Mouse (Mus musculus) ES-E14 (cell line): ENCODE measurements around the gene Slc9b1. TPM values are rescaled to one million over a fixed set of nuclear protein-coding genes. Genes with fewer than 3 reads are reported as not detected.
A peak's percentile ranks its signal among the peaks of the same experiment; 100 is the strongest.

Experiments used
- DNase-seq: peaks from one replicate; pipeline ENCODE4 v3.0.0-alpha.2; 2013; ENCODE audit warnings: low read depth, low spot score
- H3K27ac ChIP-seq: 2 replicates; pipeline ENCODE4 v1.5.1; 2012; ENCODE audit warnings: low read depth, mild to moderate bottlenecking, low read length, moderate library complexity, mixed read lengths; ENCODE audit not compliant: poor library complexity, insufficient read depth, severe bottlenecking
- H3K36me3 ChIP-seq: 2 replicates; pipeline ENCODE4 v1.6.1; 2012; ENCODE audit warnings: mild to moderate bottlenecking, low read length, moderate library complexity, mixed read lengths; ENCODE audit not compliant: control insufficient read depth, poor library complexity, insufficient read depth, severe bottlenecking
- H3K4me1 ChIP-seq, 2 experiments: fragments of 150-350 bp in 1 of 2; sonication (generic) in 1 of 2; 2 replicates each; pipeline ENCODE4 v1.6.1; 2012; ENCODE audit warnings: low read length in 2 of 2, mild to moderate bottlenecking in 1 of 2, mixed read lengths in 1 of 2; ENCODE audit not compliant: control insufficient read depth in 2 of 2, insufficient read depth in 2 of 2, poor library complexity in 1 of 2
- H3K4me3 ChIP-seq, 2 experiments: fragments of 150-350 bp in 1 of 2; sonication (generic) in 1 of 2; 2 replicates each; pipeline ENCODE4 v1.5.1; 2012; ENCODE audit warnings: low read length in 2 of 2, low read depth in 1 of 2, mild to moderate bottlenecking in 1 of 2, mixed read lengths in 1 of 2; ENCODE audit not compliant: insufficient read depth in 1 of 2, poor library complexity in 1 of 2, severe bottlenecking in 1 of 2
- H3K9ac ChIP-seq: 2 replicates; pipeline ENCODE4 v1.6.1; 2012; ENCODE audit warnings: low read depth, mild to moderate bottlenecking, low read length, mixed read lengths; ENCODE audit not compliant: poor library complexity, insufficient read depth, severe bottlenecking
- H3K9me3 ChIP-seq: fragments of 150-350 bp; sonication (generic); 2 replicates; pipeline ENCODE4 v1.6.1; 2012; ENCODE audit warnings: low read depth, mild to moderate bottlenecking, low read length; ENCODE audit not compliant: control insufficient read depth, insufficient read depth
- CHD2 ChIP-seq: IDR thresholded peaks from 2 replicates; pipeline ENCODE4 v1.6.1; 2014; ENCODE audit warnings: mild to moderate bottlenecking, low read depth, low read length, inconsistent platforms
- HCFC1 ChIP-seq: IDR thresholded peaks from 2 replicates; pipeline ENCODE4 v1.6.1; 2012; ENCODE audit warnings: low read length, inconsistent platforms, borderline replicate concordance; ENCODE audit not compliant: insufficient read depth
- MAFK ChIP-seq: IDR thresholded peaks from 2 replicates; pipeline ENCODE4 v1.6.1; 2014; ENCODE audit warnings: mild to moderate bottlenecking, low read depth, low read length, inconsistent platforms; ENCODE audit not compliant: insufficient read depth
- ZC3H11A ChIP-seq: IDR thresholded peaks from 2 replicates; pipeline ENCODE4 v1.6.1; 2012; ENCODE audit warnings: low read depth, mild to moderate bottlenecking, inconsistent platforms, low read length, borderline replicate concordance
- ZNF384 ChIP-seq: IDR thresholded peaks from 2 replicates; pipeline ENCODE4 v1.6.1; 2012; ENCODE audit warnings: low read depth, low read length, inconsistent platforms
- in situ Hi-C, 2 experiments: fragments of 600-800 bp; cut with MboI; formaldehyde crosslinking; loops; one replicate each; pipeline ENCODE4 v1.15.1; 2025; ENCODE audit warnings: low sequenced_read_pairs in 2 of 2, inconsistent platforms in 1 of 2; ENCODE audit not compliant: unreplicated experiment in 2 of 2
- total RNA-seq: library from RNA; depleted of rRNA; stranded (reverse); fragments of 300-350 nt; gene quantifications from 2 replicates; pipeline ENCODE4 v1.2.3, GENCODE M21; 2012; rRNA removed

Slc9b1 gene
- 30.1 and 32.8 TPM in 2 replicates for total RNA-seq

- peak within 1 kb of the TSS; percentile 75 for H3K9ac ChIP-seq
- TF ChIP-seq HCFC1 (no peak), ZC3H11A (no peak), CHD2 (no peak), ZNF384 (peak; percentile 93)
- DNase-seq = no peak
- H3K4me3 ChIP-seq = peak within 1 kb of the TSS; percentile 77 to 83
- no peak within 1 kb of the TSS for H3K27ac ChIP-seq
- peaks cover 0 to 2% of the 10 kb centered on the region in 2 experiments; a peak in 1 of 4 replicates for H3K4me1 ChIP-seq
- no peaks in the 10 kb centered on the region for H3K9me3 ChIP-seq
- in situ Hi-C loops = no loop called here
- H3K36me3 ChIP-seq = peaks cover 2% of the 10 kb centered on the region; the same call in 1 of the 2 replicates
Observed at GRCm38 (mm10) chr3:135347739-135348264, at the start of gene Slc9b1. Gene Slc9b1, plus strand, starts transcription at chr3:135348029.

GRCm38 (mm10) chr3:135298560-135298959, 49.3 kb upstream of the Slc9b1 start:
- H3K4me1 ChIP-seq = no peaks in the 10 kb centered on the region
- no peak for DNase-seq
- no peak overlapping the region for H3K4me3 ChIP-seq

GRCm38 (mm10) chr3:135300081-135300480, 47.7 kb upstream of the Slc9b1 start:
- H3K4me3 ChIP-seq = no peak overlapping the region
- no peak for DNase-seq
- H3K9ac ChIP-seq = no peak overlapping the region
- H3K27ac ChIP-seq = no peak overlapping the region
- no peaks in the 10 kb centered on the region for H3K4me1 ChIP-seq
- in situ Hi-C loops = no loop called here
- TF ChIP-seq MAFK (no peak), CHD2 (no peak), HCFC1 (no peak), ZNF384 (no peak), ZC3H11A (no peak)
- no peaks in the 10 kb centered on the region for H3K9me3 ChIP-seq
- H3K36me3 ChIP-seq = no peaks in the 10 kb centered on the region

More at GRCm38 (mm10) chr3:135298560-135298959, 49.3 kb upstream of the Slc9b1 start:
- H3K36me3 ChIP-seq = no peaks in the 10 kb centered on the region
- H3K9me3 ChIP-seq = no peaks in the 10 kb centered on the region
- H3K27ac ChIP-seq = no peak overlapping the region
- no peak overlapping the region for H3K9ac ChIP-seq
- TF ChIP-seq ZNF384 (no peak), MAFK (no peak), CHD2 (no peak), HCFC1 (no peak), ZC3H11A (no peak)
- in situ Hi-C loops = loop anchor here in 1 of 2 experiments (25.0 kb wide), 1 partner anchor 439 kb away; no protein-coding TSS in a partner anchor

DNA sequence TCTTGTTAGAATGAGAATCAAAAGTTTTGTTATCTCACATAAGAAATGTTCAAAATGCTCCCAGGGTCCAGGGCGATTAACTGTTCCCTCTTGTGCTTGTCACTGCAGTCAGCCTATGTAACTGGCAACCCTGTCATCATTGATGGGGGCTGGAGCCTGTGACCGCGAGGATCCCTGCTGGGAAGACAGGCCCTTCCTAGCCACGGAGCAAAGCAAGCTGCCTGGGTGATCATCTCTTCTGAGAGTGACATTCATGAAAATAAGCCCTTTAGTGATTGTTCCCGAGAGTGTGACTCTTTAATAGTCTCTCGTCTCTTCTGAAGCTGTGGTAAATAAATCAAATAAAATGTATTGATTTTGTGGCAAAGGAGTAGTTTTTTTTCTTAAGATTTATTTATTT, 43.8 kb upstream of the Slc9b1 start:
- no peak for DNase-seq
- Histone ChIP-seq H3K9ac (no peak overlapping the region), H3K4me1 (peaks cover 0 to 9% of the 10 kb centered on the region in 2 experiments; a peak in 1 of 4 replicates), H3K27ac (no peak overlapping the region), H3K36me3 (no peaks in the 10 kb centered on the region), H3K9me3 (no peaks in the 10 kb centered on the region), H3K4me3 (no peak overlapping the region)
- TF ChIP-seq ZC3H11A (no peak), ZNF384 (no peak), MAFK (no peak)
- in situ Hi-C loops = no loop called here

- in situ Hi-C loops = no loop called here
- no peak overlapping the region for H3K27ac ChIP-seq
- peaks cover 0 to 9% of the 10 kb centered on the region in 2 experiments; a peak in 1 of 4 replicates for H3K4me1 ChIP-seq
- no peaks in the 10 kb centered on the region for H3K9me3 ChIP-seq
- TF ChIP-seq CHD2 = no peak
- no peak for TF ChIP-seq ZNF384
- TF ChIP-seq HCFC1 = no peak
- no peak for TF ChIP-seq MAFK
- no peak for TF ChIP-seq ZC3H11A
- DNase-seq = no peak
- H3K9ac ChIP-seq = no peak overlapping the region
- H3K4me3 ChIP-seq = no peak overlapping the region
- no peaks in the 10 kb centered on the region for H3K36me3 ChIP-seq
Observed at GRCm38 (mm10) chr3:135304566-135304965, 43.3 kb upstream of the Slc9b1 start.
